Mouse (Mus musculus) thymus, adult 2 months (tissue): ENCODE data around the gene Sf3b2.

Experiments used
- CTCF ChIP-seq: fragments of 200-500 bp; IDR thresholded peaks from 2 replicates; pipeline ENCODE4 v1.5.1; 2012; ENCODE audit warnings: mild to moderate bottlenecking, control low read depth, low read length, moderate library complexity, borderline replicate concordance; ENCODE audit not compliant: control insufficient read depth, poor library complexity, insufficient read depth; ENCODE audit errors: extremely low read depth
- POLR2A ChIP-seq: fragments of 200-500 bp; IDR thresholded peaks from 2 replicates; pipeline ENCODE4 v1.6.1; 2012; ENCODE audit warnings: mild to moderate bottlenecking, low read length, control low read depth, moderate library complexity; ENCODE audit not compliant: control insufficient read depth, poor library complexity, insufficient read depth; ENCODE audit errors: extremely low read depth

DNA sequence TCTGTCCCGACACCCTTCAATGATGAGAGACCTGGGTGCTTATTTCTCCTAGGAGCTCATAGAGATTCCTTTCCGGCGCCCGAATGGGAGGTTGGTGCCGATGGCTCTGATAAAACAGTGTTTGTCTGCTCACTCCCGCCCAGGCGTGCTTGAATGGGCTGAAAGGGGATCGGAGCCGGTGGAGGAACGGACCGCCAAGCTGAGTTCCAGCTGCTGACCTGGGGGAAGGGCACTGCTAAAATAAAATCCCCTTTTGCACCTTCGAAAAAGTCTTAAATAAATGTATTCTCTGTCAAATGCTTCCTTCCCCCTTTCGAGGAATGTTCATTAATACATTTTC is 451 bp upstream of the Sf3b2 start:
- no peak for TF ChIP-seq CTCF
- TF ChIP-seq POLR2A = no peak
